Mouse (Mus musculus) liver (tissue): ENCODE results near the gene Tfap2e.

Experiments
- DNase-seq: peaks from one replicate; pipeline ENCODE4 v3.0.0-alpha.2; 2020; ENCODE audit warnings: mixed read lengths

Tfap2e gene

GRCm38 (mm10) chr4:126736001-126736414, at the start of gene Tfap2e:
Gene Tfap2e, minus strand, starts transcription at chr4:126736240.
- DNase-seq: peak; percentile 36

- no peak for DNase-seq
These were observed 47.0 kb upstream of the Tfap2e start for GRCm38 (mm10) chr4:126782996-126783395.

DNA sequence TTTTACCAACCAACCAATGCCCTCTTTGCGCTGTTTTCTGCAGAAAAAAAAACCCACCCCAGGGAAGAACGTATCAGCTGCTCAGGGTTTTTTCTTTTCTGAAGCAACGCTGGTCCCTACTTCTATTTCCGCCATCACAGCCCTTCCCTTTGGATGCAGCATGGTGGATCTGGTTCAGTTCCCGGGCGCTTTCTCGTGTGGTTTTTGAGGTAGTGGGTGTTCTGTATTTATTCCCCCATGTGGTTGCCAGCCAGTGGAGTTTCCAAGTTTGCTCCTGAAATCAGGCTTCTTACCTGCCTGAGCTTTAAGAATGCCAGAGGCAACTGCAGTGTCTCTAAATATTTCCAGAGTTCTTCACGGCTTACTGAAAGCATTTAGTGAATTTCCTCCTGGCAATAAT, 46.5 kb upstream of the Tfap2e start:
- no peak for DNase-seq

- no peak for DNase-seq
These were observed 45.8 kb upstream of the Tfap2e start for GRCm38 (mm10) chr4:126781871-126782270.

DNA sequence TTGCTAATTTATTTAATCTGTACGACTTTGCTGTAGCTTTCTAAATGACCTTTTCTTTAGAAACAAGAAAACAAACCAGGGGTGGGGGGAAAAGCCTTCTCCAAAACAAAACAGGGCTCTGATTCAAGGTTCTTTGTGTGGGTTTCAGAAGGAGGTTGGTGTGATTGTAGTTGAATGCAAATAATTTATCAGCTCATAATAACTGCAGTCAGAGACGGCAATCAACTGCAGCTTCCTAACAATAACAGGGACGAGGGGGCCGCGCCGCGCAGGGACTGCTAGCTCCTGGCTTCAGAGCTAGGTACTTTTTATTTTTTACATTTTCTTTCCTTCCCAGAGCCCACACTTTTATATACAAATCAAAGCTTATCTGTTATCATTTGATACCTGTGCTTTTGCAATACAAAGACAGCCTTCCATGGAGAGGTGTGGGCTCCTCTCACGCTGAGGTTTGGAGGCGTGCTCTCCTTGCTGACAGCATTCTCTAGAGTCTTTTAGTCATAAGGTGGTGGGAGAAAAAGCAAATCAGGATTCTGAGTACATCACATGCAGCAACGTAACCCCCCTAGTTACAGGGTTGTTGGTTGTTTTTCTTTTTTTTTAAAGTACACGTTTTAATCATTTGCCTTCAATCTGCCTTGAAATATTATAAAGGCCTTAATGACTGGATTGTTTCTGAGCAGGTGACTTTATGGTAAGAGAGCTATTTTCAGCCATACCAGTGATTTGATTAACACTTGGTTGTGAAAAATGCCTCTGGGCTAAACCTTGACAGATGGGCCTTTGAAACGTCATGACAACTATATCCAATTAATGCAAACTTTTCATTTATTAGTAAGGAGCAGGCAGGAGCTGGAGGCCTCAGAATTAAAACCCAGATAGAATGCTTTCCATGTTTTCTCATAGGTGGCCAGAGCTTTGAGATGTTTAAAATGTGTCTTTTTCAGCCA, 44.1 kb upstream of the Tfap2e start:
- no peak for DNase-seq

DNA sequence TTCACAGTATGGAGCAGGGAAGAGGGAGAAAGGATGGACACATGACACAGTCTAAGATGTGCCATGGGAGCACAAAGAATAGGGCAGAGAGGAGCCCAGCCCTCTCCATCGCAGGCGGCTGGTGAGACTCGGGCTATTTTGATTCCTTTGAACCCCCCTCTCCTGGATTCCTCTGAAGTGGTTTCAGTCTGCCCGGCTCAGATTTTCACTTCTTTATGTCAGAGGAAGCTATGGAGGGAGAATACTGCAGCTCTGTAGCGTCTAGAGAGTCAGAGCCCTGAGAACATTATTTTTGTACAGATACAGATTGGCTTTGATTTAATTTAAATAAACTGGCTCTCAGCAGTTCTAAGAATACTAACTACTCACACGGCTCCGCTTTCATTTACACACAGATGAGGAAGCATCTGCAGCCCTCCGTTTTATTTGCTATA, 43.1 kb upstream of the Tfap2e start:
- no peak for DNase-seq

DNA sequence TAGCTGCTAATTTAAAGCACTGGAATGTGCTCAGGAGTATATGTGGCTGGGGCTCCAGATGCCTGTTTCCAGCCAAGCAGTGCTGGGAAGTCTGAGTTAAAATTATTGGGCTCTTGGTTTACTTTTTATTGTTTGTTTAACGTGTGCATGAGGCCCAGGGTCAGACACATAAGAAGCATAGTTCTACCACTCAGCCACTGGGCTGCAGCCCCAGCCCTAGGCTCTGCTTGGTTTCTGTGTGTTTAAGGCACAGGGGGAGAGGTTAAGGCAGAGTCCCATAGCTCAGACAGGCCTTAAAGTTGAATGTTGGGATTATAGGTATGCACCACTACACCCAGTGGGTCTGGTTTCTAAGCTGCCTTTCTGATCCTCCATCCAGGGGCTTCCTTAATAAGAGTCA, 39.1 kb upstream of the Tfap2e start:
- DNase-seq: no peak

DNA sequence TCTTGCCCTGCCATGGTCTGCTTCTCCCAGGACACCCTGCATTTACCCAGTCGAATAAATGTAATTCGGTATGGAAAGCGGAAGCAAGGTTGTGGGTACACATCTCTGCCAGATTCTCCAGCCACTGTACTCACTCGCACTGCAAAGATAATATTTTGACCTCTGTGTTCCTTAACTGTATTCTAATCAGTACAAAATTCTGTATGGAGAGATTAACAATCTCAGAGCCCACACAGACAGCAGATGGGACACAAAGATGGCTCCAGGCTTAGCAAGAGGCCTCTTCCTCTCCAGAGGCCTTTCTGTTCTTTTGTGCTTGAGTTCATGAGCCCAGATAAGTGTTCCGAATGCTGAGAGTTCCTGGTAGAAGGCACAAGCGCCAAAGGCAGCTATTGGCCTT, 37.8 kb upstream of the Tfap2e start:
- DNase-seq: no peak

- no peak for DNase-seq
These were observed 34.8 kb upstream of the Tfap2e start for GRCm38 (mm10) chr4:126770831-126771230.

DNA sequence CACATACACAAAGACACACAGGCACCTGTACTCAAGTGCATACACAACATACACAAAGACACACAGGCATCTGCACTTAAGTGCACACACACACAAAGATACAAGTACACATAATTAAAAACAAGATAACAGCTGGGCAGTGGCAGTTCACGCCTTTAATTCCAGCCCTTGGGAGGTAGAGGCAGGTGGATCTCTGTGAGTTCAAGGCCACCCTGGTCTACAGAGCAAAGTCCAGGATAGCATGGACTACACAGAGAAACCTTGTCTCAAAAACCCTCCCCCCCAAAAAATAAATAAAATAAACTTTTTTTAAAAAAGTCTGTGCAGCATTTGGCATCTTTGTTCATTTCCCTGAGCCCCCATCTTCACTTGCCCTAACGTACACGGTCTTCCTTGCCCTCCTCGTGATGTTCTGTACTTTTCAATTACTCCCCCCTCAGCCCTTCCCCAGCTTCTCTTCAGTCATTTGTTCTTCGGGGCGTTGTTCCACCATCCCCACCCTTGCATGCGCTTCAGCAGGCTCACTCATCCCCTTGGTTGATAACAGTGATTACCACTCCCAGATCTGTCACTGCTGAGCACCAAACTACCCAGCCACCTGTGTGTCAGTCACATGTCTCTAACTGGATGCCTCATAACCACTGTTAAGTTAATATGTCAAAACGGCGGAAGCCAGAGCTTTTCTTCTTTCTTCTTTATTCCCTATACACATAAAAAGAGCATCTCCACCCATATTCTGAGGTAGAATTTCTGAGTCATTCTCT, 33.9 kb upstream of the Tfap2e start:
- no peak for DNase-seq

DNA sequence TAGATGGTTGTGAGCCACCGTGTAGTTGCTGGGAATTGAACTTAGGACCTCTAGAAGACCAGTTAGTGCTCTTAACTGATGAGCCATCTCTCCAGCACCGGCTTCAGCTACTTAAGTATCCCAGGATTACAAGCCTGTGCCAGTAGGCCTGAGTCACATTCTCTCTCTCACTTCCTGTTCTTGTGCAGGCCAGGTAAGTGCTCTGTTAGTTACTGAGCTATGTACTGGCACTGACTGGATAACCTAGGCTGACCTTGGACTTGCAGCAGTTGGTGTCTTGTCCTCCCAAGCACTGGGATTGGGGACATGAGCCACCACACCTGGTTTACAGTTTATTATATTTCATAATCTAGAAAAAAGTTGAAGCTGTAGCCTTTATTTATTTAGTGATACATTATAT, 27.4 kb upstream of the Tfap2e start:
- DNase-seq: no peak

- no peak for DNase-seq
These were observed 26.7 kb upstream of the Tfap2e start for GRCm38 (mm10) chr4:126762586-126763359.

GRCm38 (mm10) chr4:126759435-126759834, 23.4 kb upstream of the Tfap2e start:
- no peak for DNase-seq

- no peak for DNase-seq
These were observed 22.3 kb upstream of the Tfap2e start for GRCm38 (mm10) chr4:126758299-126758698.

DNA sequence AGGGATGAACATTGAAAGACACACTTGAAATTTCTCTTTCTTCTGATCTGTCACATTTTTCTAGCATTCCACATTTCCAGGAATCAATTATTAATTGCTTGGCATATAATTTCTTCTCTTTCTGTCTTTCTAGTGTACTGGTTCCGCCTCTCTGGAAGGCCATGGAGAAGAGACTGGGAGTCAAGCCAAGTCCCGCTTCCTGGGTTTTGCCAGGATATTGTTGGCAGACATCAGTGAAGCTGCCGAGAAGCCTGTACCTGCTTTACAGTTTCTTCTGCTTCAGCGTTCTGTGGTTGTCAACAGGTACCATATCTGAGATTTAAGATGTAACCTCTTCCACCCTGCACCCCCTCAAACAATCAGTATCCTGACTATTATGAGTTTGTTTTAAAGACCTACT, 20.7 kb upstream of the Tfap2e start:
- no peak for DNase-seq

DNA sequence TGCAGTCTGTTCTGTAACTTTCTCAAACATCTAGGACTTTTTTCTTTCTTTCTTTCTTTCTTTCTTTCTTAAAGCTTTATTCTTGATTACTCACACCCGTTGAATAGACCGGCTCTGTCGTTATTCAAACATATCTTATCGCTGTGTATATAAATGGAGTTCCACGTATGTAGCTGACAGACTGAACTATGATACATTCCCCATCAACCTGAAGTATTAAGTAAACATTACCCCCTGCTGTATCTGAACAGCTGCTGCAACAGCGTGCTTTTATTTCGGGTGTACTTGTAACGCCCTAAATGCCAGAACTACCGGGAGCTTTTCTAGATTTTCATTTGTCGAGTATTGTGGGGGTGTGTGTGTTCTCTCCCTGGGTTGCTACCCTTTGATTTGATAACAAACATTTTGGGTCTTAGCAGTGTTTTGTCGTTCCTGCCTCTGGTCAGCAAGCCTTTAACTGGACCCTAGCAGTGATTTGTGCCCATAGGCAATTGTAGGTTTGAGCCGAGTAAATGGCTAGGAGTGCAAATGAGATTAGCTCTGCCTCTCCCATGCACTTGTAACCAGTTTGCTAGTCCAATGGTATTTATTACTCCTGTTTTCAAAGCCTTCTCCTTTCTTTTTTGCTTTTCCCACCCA, 18.8 kb upstream of the Tfap2e start:
- DNase-seq: no peak

- no peak for DNase-seq
These were observed 18.2 kb upstream of the Tfap2e start for GRCm38 (mm10) chr4:126754231-126754611.

DNA sequence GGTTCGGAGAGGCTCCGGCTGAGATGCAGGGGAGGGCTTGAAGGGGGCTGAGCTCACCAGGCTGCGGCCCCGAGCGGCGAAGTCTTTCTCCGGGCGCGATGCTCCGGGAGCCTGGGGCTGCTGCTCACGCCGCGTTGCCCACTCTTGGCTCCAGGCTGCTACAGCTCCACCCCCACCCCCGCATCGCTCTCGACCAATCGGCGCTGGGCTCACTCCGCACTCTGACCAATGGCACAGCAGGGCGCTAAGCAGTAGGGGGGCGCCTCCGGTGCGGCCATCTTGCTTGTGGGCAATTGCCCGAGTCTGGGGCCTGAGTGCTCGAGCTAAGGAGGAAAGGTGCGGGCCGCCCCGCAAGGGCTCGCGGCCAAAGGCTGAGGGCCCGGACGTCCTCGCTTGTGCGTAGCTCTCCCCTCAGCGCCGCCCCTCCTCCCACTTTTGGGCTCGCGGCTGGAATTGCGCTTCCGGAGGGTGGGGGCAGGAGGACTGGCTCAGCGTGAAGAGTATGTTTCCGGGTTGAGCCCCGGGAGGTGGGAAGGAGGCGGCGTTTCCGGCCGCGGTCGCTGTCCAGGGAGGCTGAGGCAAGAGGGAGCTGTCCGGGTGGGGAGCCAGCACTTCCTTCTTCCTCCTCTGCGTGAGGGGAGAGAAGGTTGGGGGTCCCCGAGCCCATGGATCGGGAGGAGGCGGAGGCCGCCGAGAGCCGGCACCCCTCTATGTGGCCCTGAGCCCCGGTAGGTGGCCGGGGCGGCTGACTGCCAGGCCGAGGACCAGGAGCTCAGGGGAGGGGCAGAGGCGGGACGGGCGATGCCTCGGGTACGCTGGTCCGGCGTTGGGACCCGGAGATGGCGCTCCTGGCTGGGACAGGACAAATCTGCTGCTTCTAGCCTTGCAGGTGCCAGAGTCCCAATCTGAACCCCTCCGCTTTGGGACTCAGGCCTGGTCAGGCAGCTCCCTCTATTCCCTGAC, 17.5 kb upstream of the Tfap2e start, which contains the start of the genes Ncdn and AU040320:
Gene Ncdn, minus strand, starts transcription at position 171 of the 963 bp plus-strand sequence.
Gene AU040320, plus strand, starts transcription at position 277 of the 963 bp plus-strand sequence.
- peak; percentile 96 for DNase-seq

DNA sequence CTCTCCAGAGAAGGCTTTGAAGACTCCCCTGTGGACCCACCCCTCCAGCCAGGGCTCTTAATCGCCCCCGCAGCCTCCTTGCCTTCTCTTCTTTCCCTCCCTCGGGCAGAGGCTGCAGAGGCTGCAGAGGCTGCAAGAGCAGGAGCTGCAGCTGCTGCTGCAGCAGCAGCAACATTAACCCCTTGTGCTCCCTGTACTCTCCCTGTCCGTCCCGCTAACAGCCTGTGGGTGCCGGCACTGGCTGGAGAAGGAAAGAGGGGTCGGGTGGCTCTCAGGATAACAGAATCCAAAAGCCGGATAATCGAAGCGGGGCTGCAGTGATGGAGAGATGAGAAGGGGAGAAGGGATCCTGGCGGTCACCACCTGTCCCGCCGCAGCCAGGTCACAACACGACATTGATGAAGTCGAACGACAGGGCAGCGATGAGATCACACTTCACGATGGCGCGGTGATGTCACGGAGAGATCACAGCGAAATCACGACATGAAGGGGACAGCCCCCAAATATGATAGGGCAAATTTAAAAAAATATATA, 16.6 kb upstream of the Tfap2e start:
- DNase-seq: no peak

DNA sequence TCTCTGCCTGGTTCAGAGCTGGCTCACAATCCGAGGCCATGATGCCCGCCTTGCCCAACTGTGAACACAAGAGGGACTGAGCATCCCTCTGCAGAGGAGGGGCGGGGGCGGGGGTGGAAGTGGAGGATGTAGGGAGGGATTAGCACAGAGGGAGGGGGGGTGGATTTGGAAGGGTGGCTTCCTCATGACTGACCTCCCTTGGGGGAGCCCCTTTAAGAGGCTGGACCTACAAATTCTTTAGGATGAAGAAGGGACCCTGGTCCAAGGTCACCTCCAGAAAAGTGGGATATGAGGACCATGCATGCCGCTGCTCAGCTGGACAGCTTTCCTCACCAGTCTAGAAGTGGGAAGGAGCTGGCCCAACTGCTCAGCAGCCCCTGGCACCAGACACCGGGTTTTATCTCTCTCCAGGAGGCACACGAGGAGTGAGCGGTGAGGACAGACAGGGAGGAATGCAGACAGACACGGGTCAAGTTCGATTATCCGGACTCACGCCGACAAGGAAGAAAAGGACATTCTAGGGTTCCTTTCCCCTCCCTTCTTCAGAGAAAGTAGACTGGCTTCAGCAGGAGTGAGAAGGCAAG, 16.1 kb upstream of the Tfap2e start:
- DNase-seq: no peak
